Mouse (Mus musculus): ENCODE measurements around the gene Chga.

Chga gene

GRCm38 (mm10) chr12:102557372-102557771 is 2.6 kb downstream of the Chga start:
- no peak for DNase-seq (ENCODE audit: low spot score in 2 of 2)

- DNase-seq (ENCODE audit: low spot score in 2 of 2): no peak
Observed at GRCm38 (mm10) chr12:102565086-102565485, 10.3 kb downstream of the Chga start.

GRCm38 (mm10) chr12:102566951-102567350 is 12.2 kb downstream of the Chga start:
- DNase-seq (ENCODE audit: low spot score in 2 of 2): no peak

GRCm38 (mm10) chr12:102568219-102568618 is 13.4 kb downstream of the Chga start:
- no peak for DNase-seq (ENCODE audit: low spot score in 2 of 2)

DNA sequence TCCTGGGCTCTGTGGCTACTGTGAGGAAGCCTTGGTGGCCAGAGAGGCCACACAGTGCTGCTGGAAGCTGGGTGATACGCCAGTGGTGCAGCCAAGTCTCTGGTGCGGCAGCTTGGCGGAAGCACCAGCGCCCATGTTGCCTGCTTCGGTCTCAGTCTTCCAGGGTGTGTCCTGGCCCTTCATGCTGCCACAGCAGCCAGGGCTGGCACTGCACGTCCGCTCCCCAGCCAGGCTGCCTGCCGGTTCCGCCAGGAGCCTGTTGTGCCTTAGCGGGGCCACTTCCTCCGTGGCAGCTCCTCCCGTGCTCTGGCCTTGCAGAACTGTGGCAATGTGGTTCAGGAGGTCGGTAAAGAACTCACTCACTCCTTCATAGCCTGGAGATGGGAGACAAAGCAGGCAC is 15.3 kb downstream of the Chga start:
- no peak for DNase-seq (ENCODE audit: low spot score in 2 of 2)

GRCm38 (mm10) chr12:102570734-102571133 is 16.0 kb downstream of the Chga start:
- no peak for DNase-seq (ENCODE audit: low spot score in 2 of 2)

- no peak for DNase-seq (ENCODE audit: low spot score in 2 of 2)
Observed at GRCm38 (mm10) chr12:102571666-102572065, 16.9 kb downstream of the Chga start.

DNA sequence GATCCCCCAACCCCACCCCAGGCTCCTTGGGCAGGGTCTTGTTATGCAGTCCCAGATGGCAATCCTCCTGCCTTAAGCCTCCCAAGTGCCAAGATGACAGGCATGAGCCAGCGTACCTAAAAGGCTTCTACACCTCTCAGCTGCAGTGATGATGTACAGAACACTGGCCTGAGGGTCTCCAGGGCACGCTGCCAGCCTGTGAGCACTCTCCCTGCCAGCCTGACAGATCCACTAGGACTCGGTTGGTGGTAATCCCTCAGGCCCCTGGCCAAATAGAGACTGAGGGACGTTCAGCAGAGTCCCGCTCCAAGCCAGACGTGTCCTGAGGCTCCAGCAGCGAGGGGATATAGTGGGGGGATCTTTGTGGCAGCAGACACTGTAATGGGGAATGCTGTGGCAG is 18.3 kb downstream of the Chga start:
- DNase-seq (ENCODE audit: low spot score in 2 of 2): no peak

DNA sequence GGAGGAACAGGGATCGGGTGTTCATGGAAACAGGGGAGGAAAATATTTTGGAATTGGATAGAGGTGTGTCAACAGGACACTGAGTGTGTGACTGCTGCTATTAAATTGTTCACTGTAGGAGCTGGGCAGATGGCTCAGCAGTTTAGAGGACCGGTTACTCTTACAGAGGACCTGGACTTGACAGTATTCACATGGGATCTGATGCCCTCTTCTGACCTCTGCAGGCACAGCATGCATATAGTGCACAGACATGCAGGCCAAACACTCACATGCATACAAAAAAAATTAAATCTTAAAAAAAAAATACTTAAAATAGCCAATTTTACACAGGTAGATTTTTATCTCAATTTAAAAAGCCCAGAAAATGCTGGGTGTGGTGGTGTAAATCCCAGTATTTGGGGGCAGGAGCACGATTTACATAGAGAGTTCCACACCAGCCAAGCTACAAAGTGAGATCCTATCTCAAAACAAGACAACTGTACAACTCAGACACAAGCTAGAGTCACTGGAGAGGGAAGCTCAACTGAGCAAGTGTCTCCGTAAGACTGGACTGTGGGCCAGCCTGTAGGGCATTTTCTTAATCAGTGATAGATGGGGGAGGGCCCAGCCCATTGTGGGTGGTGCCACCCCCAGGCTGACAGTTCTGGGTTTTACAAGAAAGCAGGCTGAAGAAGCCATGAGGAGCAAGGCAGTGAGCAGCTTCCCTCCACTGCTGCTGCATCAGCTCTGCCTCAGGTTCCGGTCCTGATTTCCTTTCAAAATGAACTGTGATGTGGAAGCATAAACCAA is 21.0 kb downstream of the Chga start:
- DNase-seq (ENCODE audit: low spot score in 2 of 2): no peak

DNA sequence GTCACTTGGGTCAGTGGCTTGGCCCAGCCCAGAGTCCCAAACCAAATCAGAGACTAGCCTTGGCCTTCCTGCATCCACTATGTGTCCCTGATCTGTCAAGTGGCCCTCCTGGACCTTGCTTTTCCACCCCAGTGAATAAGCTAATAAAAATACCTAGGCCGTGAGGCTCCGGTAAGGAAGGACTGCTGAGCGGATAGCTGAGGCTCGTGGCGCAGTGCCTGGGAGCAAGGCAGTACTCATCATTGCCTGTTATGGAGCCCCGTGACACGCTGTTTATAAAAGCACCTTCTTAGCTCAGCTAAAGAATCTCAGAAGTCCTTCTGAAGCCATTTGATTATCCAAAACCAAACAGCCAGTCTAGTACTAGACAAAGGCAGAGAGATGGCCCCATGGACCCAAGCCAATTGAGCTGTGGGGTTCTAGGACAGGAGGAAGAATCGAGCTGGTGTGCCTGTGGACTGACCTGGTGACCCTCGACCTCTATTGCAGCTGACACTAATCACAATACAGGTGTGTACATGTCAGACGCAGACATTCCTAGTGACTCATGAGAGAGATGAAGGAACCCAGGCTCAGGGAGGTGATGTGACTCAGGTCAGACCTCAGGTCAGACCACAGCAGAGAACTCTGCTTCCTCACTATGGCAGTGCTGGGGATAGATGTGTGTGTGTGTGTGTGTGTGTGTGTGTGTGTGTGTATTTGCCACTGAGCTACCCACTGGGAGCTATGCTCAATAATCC is 22.1 kb downstream of the Chga start:
- no peak for DNase-seq (ENCODE audit: low spot score in 2 of 2)

DNA sequence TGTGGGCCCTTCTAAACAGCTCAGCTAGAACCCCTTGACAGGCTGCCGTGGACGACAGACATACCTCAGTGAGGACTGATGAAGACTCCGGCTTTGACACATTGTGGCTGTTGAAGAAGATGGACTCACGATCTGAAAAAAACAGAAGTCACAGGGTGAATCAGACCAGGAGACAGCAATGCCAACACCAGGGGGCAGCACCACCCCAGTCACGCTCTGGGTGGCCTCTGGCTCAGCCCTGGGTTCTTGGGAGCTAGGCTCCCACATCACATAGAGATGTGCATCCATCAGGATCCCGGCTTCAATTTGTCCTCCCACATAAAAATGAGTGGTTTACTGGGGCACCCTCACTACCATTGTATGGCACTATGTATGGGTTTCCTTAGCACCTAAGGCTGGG is 24.3 kb downstream of the Chga start:
- DNase-seq (ENCODE audit: low spot score in 2 of 2): peak; percentile 72 to 89

- DNase-seq (ENCODE audit: low spot score in 2 of 2): no peak
Observed at GRCm38 (mm10) chr12:102581579-102582196, 26.9 kb downstream of the Chga start.

DNA sequence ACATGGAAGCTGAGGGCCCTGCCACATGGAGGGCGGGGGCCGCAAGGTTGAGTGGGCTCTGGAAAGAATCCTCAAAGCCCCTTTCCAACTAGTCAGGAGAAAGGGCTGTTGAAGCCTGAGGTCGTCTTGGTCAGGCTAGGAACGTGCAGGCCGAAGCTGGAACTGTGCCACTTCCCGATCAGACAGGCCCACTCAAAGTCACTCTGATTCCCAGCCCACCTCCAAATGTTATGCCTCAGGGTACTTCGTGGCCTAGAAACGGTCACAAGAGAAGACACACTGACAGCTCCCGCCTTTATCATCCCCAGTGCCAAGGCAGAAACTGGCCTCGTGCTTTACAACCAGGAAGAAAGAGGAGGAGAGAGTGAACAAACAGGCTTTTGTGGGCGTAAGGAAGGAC is 27.7 kb downstream of the Chga start:
- DNase-seq (ENCODE audit: low spot score in 2 of 2): no peak

GRCm38 (mm10) chr12:102585390-102585789 is 30.6 kb downstream of the Chga start:
- DNase-seq (ENCODE audit: low spot score in 2 of 2): no peak

- no peak for DNase-seq (ENCODE audit: low spot score in 2 of 2)
Observed at GRCm38 (mm10) chr12:102586286-102586881, 31.6 kb downstream of the Chga start.

DNA sequence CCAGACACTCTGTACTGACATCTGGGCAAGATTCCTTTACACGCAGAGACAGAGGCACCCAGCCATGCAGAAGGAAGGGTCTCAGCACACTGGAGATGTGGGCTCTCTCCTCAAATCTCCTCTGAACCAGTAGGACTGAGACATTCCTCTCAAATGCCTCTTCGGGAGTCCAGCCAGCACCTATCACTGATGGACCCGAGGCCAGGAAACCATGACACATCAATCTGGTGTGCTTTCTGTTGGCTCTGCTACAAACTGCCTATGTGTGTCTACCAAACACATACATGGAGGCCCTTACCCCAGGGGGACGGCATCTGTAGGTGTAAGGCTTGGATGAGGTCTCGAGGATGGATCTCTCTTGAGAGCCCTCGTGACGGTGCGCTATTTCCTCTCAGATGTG is 32.3 kb downstream of the Chga start:
- no peak for DNase-seq (ENCODE audit: low spot score in 2 of 2)

DNA sequence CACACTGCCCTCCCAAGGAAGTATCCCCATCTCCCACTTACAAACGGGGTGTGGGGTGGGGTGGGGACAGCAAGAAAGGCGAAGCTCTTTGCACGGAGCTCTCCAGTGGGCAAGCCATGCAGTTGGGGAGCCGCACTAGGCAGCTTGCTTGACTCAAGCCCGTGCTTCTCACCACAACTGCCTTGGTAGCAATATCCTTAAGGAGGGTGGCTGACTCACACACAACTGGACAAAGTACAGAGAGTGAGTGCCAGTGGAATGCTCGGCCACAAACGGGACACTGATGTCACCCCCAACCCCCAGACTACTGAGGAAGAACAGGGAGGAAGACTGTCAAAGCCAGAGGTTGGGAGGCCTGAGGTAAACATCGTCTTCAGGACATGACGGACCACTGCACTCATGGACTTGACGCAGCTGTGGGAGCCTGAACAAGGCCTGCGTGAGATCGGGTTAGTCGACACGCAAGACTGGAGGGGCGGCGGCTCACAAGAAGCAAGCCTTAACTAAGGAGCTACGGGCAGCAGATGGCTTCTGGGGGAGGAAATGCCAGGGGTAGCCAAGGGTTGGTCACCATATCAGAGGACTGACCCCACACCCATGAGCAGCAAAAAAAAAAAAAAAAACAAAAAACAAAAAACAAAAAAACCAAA is 36.1 kb downstream of the Chga start:
- no peak for DNase-seq (ENCODE audit: low spot score in 2 of 2)

DNA sequence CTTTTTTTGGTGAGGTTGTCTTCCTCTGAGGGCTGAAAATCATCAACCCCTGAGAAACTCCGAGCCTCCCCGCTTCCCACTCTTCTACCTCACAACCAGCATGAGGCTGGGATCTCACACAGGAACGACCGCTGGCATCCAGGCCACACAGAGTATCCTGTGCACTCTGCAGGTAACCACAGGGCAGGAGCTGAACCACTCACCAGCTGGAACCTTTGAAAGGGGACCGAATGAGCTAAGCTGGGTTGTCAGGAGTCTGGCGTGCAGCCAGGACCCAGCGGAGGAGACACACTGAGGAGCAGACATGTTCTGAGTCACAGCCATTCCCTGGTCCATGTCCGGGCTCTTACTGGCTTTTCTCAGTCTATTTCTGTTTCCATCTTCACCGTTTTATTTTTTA is 38.9 kb downstream of the Chga start:
- no peak for DNase-seq (ENCODE audit: low spot score in 2 of 2)

DNA sequence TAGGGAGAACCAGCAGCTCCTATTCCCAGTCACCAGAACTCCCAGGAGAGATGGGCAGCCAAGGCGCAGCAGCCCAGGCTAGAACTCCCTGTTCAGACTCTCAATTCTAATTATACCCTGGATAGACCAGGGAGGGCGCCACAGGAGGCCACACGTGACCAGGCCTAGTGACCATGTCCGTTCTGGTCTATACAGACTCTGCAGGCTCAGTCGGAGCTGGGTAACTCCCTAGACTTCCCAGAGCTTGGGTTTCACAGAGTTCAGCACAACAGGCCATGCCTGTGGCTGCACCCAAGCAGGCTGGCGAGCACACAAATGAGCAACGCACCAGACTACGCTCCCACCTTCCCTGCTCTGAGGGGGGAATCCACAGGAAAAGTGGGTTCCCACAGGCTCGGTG is 39.9 kb downstream of the Chga start:
- DNase-seq (ENCODE audit: low spot score in 2 of 2): no peak

DNA sequence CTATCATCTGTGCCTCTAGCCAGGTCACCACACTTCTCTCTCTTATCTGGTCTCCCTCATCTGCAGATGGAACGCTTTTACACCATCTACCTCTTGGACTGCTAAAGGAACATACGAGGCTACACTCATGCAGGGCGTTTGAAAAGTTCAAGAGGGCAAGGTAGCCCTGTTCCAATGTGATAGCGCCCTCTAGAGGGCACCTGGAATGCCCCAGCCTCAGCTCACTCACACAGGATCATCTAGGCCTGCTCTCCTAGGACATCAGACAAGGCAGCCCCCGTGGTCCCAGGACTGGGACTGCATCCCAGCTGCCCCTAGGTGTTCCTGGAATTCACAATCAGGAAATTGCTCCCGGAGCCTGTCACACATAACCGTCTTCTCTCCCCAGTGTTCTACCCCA is 41.6 kb downstream of the Chga start:
- no peak for DNase-seq (ENCODE audit: low spot score in 2 of 2)

- no peak for DNase-seq (ENCODE audit: low spot score in 2 of 2)
Observed at GRCm38 (mm10) chr12:102597466-102597865, 42.7 kb downstream of the Chga start.

GRCm38 (mm10) chr12:102598535-102598934 is 43.8 kb downstream of the Chga start:
- no peak for DNase-seq (ENCODE audit: low spot score in 2 of 2)

Measured in spleen, postnatal 4 days (tissue).